ENCODE assay signal across 10 mouse cellular contexts in the genomic region with DNA sequence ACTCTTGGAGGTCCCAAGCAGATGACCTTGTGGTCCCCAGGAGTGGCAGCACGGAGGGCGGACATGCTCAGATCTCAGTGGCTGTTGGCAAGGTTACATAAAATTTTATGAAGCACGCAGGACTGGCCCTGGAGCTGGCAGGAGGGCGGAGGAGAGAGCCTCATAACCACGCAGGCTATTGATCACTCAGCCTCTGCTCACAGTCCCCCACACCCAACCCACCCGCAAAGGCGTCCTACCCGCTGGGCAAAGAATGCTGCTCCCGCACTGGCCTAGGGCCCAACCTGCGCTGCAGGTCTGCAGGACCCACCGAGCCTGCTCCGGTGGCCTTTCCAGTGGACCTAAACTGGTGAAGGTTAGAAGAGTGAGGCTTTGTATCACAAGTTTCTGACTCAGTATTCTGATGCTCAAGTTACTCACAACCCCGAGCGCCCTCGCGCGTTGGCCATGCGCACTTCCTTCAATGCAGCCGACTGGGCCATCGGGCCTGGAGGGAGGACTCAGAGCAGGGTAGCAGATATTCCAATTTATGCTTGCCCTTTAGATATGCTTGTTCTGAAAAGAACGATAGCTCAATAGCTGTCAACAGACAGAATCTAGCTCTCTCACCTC. TPM values are rescaled to one million over a fixed set of nuclear protein-coding genes. Genes with fewer than 3 reads are reported as not detected.
DNase-seq lines count a peak whose midpoint lies in the region; ATAC-seq lines count a peak whose summit lies in the region.
"Had no signal": no experiment of that assay in that cellular context is flagged by ENCODE, and none has a peak within 500 bp of the region (broad histone marks: within the 10 kb centered on the region; RNA-seq: fewer than 3 reads in every experiment).

No protein-coding gene starts in this region.

- no peak overlapping the region for H3K4me2 ChIP-seq in forebrain, embryonic 16.5 days (ENCODE audit: low read length)
- peak overlapping the region; percentile 43 for H3K4me2 ChIP-seq in intestine, embryonic 15.5 days (replicated peaks)
- no peak overlapping the region for H3K4me2 ChIP-seq in midbrain, embryonic 14.5 days (ENCODE audit: low read length)
- H3K4me2 ChIP-seq in stomach, embryonic 16.5 days (ENCODE audit: low read depth, low read length) = peak overlapping the region; percentile 41; the same call in 1 of the 2 replicates
- H3K4me2 ChIP-seq: neural tube, embryonic 13.5 days had no signal

- no peak overlapping the region for H3K9ac ChIP-seq in forebrain, embryonic 16.5 days (replicated peaks; ENCODE audit: low read depth, low read length)
- no peak overlapping the region for H3K9ac ChIP-seq in intestine, embryonic 15.5 days
- H3K9ac ChIP-seq in midbrain, embryonic 14.5 days (replicated peaks; ENCODE audit: low read length) = no peak overlapping the region
- H3K9ac ChIP-seq in stomach, embryonic 16.5 days (ENCODE audit: low read length) = peak overlapping the region; percentile 58; the same call in 1 of the 2 replicates
- H3K9ac ChIP-seq: neural tube, embryonic 13.5 days had no signal

- peaks cover 5% of the 10 kb centered on the region; the same call in 1 of the 2 replicates for H3K4me1 ChIP-seq in forebrain, embryonic 10.5 days
- H3K4me1 ChIP-seq in forebrain, embryonic 16.5 days (replicated peaks; ENCODE audit: control insufficient read depth, insufficient read depth, low read length) = no peaks in the 10 kb centered on the region
- H3K4me1 ChIP-seq in intestine, embryonic 15.5 days (replicated peaks) = peaks cover 3% of the 10 kb centered on the region; the same call in 1 of the 2 replicates
- H3K4me1 ChIP-seq in midbrain, embryonic 14.5 days (ENCODE audit: control insufficient read depth, insufficient read depth, low read length) = no peaks in the 10 kb centered on the region
- 0 out of 2 replicates have a peak, but pooled peaks cover 2% of the 10 kb centered on the region for H3K4me1 ChIP-seq in stomach, embryonic 16.5 days (ENCODE audit: control insufficient read depth, insufficient read depth, low read length)
- H3K4me1 ChIP-seq: neural tube, embryonic 13.5 days had no signal

- no peak for ATAC-seq in forebrain, embryonic 16.5 days
- ATAC-seq in intestine, embryonic 15.5 days = peak; percentile 65
- ATAC-seq in midbrain, embryonic 14.5 days (ENCODE audit: low FRiP score, low TSS enrichment) = no peak
- ATAC-seq in stomach, embryonic 16.5 days (ENCODE audit: insufficient read depth, low FRiP score) = peak; percentile 47

- H3K9me3 ChIP-seq in forebrain, embryonic 10.5 days = no peaks in the 10 kb centered on the region
- H3K9me3 ChIP-seq in forebrain, embryonic 16.5 days (ENCODE audit: control insufficient read depth, low read length) = no peaks in the 10 kb centered on the region
- no peaks in the 10 kb centered on the region for H3K9me3 ChIP-seq in intestine, embryonic 15.5 days
- H3K9me3 ChIP-seq in midbrain, embryonic 14.5 days (ENCODE audit: control insufficient read depth, low read length) = no peaks in the 10 kb centered on the region
- H3K9me3 ChIP-seq in stomach, embryonic 16.5 days (replicated peaks; ENCODE audit: control insufficient read depth, low read length) = no peaks in the 10 kb centered on the region
- H3K9me3 ChIP-seq: neural tube, embryonic 13.5 days had no signal

- H3K4me3 ChIP-seq in forebrain, embryonic 10.5 days = no peak overlapping the region
- no peak overlapping the region for H3K4me3 ChIP-seq in forebrain, embryonic 16.5 days (replicated peaks; ENCODE audit: low read length)
- no peak overlapping the region for H3K4me3 ChIP-seq in intestine, embryonic 15.5 days (replicated peaks)
- no peak overlapping the region for H3K4me3 ChIP-seq in midbrain, embryonic 14.5 days (replicated peaks; ENCODE audit: low read depth, low read length)
- no peak overlapping the region for H3K4me3 ChIP-seq in stomach, embryonic 16.5 days (replicated peaks; ENCODE audit: low read length)
- H3K4me3 ChIP-seq: neural tube, embryonic 13.5 days had no signal

- peak overlapping the region; percentile 62; the same call in 1 of the 2 replicates for H3K27ac ChIP-seq in forebrain, embryonic 10.5 days
- H3K27ac ChIP-seq in forebrain, embryonic 16.5 days (ENCODE audit: low read length) = no peak overlapping the region
- no peak overlapping the region for H3K27ac ChIP-seq in intestine, embryonic 15.5 days
- no peak overlapping the region for H3K27ac ChIP-seq in midbrain, embryonic 14.5 days (replicated peaks; ENCODE audit: low read depth, low read length)
- H3K27ac ChIP-seq in stomach, embryonic 16.5 days (ENCODE audit: low read length) = no peak overlapping the region
- H3K27ac ChIP-seq: neural tube, embryonic 13.5 days had no signal

- peak; percentile 35 for DNase-seq in forebrain, embryonic 10.5 days (ENCODE audit: extremely low spot score, low spot score)
- peak; percentile 30 to 53 for DNase-seq in cerebellum, adult 18-20 months
- peak; percentile 49 to 70 for DNase-seq in gastrocnemius, adult 8-10 months (ENCODE audit: low spot score in 2 of 2)
- peak; percentile 31 to 32 for DNase-seq in left cerebral cortex, postnatal 36 days (ENCODE audit: low spot score in 2 of 2)
- peak; percentile 68 for DNase-seq in midbrain, embryonic 14.5 days

- H3K27me3 ChIP-seq in forebrain, embryonic 10.5 days (ENCODE audit: poor library complexity, severe bottlenecking) = no peaks in the 10 kb centered on the region
- no peaks in the 10 kb centered on the region for H3K27me3 ChIP-seq in forebrain, embryonic 16.5 days (replicated peaks; ENCODE audit: control insufficient read depth, insufficient read depth, low read length)
- H3K27me3 ChIP-seq in intestine, embryonic 15.5 days (replicated peaks) = no peaks in the 10 kb centered on the region
- no peaks in the 10 kb centered on the region for H3K27me3 ChIP-seq in midbrain, embryonic 14.5 days (ENCODE audit: control insufficient read depth, insufficient read depth, low read length)
- H3K27me3 ChIP-seq in stomach, embryonic 16.5 days (ENCODE audit: control insufficient read depth, insufficient read depth, low read length) = no peaks in the 10 kb centered on the region
- H3K27me3 ChIP-seq: CH12.LX; neural tube, embryonic 13.5 days had no signal

- whole genome bisulfite sequencing in forebrain, embryonic 10.5 days = 54% methylated on average over 21 of the region's 21 CpGs
- 49% methylated on average over 21 of the region's 21 CpGs for WGBS in forebrain, embryonic 16.5 days
- WGBS in intestine, embryonic 15.5 days = 39% methylated on average over 21 of the region's 21 CpGs
- WGBS in midbrain, embryonic 14.5 days = 49% methylated on average over 21 of the region's 21 CpGs
- 40% methylated on average over 21 of the region's 21 CpGs for WGBS in stomach, embryonic 16.5 days

- H3K36me3 ChIP-seq in forebrain, embryonic 10.5 days (replicated peaks) = no peaks in the 10 kb centered on the region
- H3K36me3 ChIP-seq in forebrain, embryonic 16.5 days (ENCODE audit: control insufficient read depth, insufficient read depth) = no peaks in the 10 kb centered on the region
- no peaks in the 10 kb centered on the region for H3K36me3 ChIP-seq in intestine, embryonic 15.5 days
- no peaks in the 10 kb centered on the region for H3K36me3 ChIP-seq in midbrain, embryonic 14.5 days (ENCODE audit: control insufficient read depth, insufficient read depth, low read length)
- H3K36me3 ChIP-seq in stomach, embryonic 16.5 days (ENCODE audit: control insufficient read depth, insufficient read depth, low read length) = no peaks in the 10 kb centered on the region
- H3K36me3 ChIP-seq: neural tube, embryonic 13.5 days had no signal

- intact Hi-C loops in left cerebral cortex, postnatal 36 days (cut with DNase I) = loop anchor here (5.0 kb wide), 1 partner anchor 139 kb away; no protein-coding TSS in a partner anchor

RNA-seq across cellular contexts. Expression of a gene that starts 58.0 kb away (rescaled TPM):
- 1.8 TPM in 2 replicates for polyA plus RNA-seq in forebrain, embryonic 10.5 days (2016; fragmentation: Nextera tagmentation; extraction: Ambion mirVana)
- polyA plus RNA-seq in forebrain, embryonic 16.5 days (2015; fragmentation: Nextera tagmentation; extraction: Ambion mirVana) = 16.3 and 18.7 TPM in 2 replicates
- under 1 TPM in 1 of 4 experiments, not detected in 3; 0.61 TPM for total RNA-seq in gastrocnemius, adult 8-10 months (2022)
- 1.5 and 1.7 TPM in 2 replicates for polyA plus RNA-seq in intestine, embryonic 15.5 days (2015; fragmentation: Nextera tagmentation; extraction: Ambion mirVana)
- 10 to 100 TPM; 37.2 to 39.0 TPM for total RNA-seq in left cerebral cortex, postnatal 36 days (2021)
- polyA plus RNA-seq in midbrain, embryonic 14.5 days (2014; fragmentation: Nextera tagmentation; extraction: Ambion mirVana) = 11.3 and 11.5 TPM in 2 replicates
- 1.4 and 1.5 TPM in 2 replicates for polyA plus RNA-seq in stomach, embryonic 16.5 days (2015; fragmentation: Nextera tagmentation; extraction: Ambion mirVana)

Comparison
In these comparisons a context has a peak if more than half of its experiments do, and no peak if none do; other contexts are left out.
1. ATAC-seq: peak in intestine, embryonic 15.5 days (single experiment) and stomach, embryonic 16.5 days (single experiment); none in forebrain, embryonic 16.5 days (single experiment) and midbrain, embryonic 14.5 days (single experiment).
2. H3K4me2 ChIP-seq: peak in intestine, embryonic 15.5 days (single experiment) and stomach, embryonic 16.5 days (single experiment); none in forebrain, embryonic 16.5 days (single experiment) and midbrain, embryonic 14.5 days (single experiment).
3. Peak in every context shown above with its lines, with median percentiles within 50 percentile points of each other: DNase-seq.